Mouse (Mus musculus) cerebellum, adult 2 months (tissue): ENCODE results near the gene Npb. TPM values are rescaled to one million over a fixed set of nuclear protein-coding genes. Genes with fewer than 3 reads are reported as not detected.
A peak's percentile ranks its signal among the peaks of the same experiment; 100 is the strongest.

Experiments used
- DNase-seq, 2 experiments: peaks; one replicate each; pipeline ENCODE4 v3.0.0; 2021
- H3K27ac ChIP-seq: fragments of 200-500 bp; 2 replicates; pipeline ENCODE4 v1.5.1; 2012; ENCODE audit warnings: low read length, control low read depth, inconsistent platforms; ENCODE audit not compliant: insufficient read depth
- H3K27me3 ChIP-seq: fragments of 200-500 bp; 2 replicates; pipeline ENCODE4 v1.6.1; 2012; ENCODE audit warnings: inconsistent platforms, mild to moderate bottlenecking, low read length, moderate library complexity; ENCODE audit not compliant: control insufficient read depth, insufficient read depth
- H3K4me1 ChIP-seq: fragments of 200-500 bp; 2 replicates; pipeline ENCODE4 v1.6.1; 2011; ENCODE audit warnings: low read length; ENCODE audit not compliant: control insufficient read depth, insufficient read depth
- H3K4me3 ChIP-seq: fragments of 200-500 bp; replicated peaks from 2 replicates; pipeline ENCODE3; 2011; ENCODE audit warnings: mild to moderate bottlenecking, low read depth, low read length, control low read depth; ENCODE audit not compliant: insufficient read depth
- CTCF ChIP-seq: fragments of 200-500 bp; IDR thresholded peaks from 2 replicates; pipeline ENCODE4 v1.5.1; 2011; ENCODE audit warnings: low read depth, mild to moderate bottlenecking, control low read depth, low read length, moderate library complexity, borderline replicate concordance; ENCODE audit not compliant: insufficient read depth
- POLR2A ChIP-seq: fragments of 200-500 bp; IDR thresholded peaks from 2 replicates; pipeline ENCODE4 v1.6.1; 2011; ENCODE audit warnings: low read length, control low read depth, borderline replicate concordance; ENCODE audit not compliant: insufficient read depth
- WGBS: fragments of 180-500 bp; shearing (Covaris S2); methylation state at CpG from one replicate; pipeline ENCODE4 v1.1.7; 2018; 5-methylcytosine and 5-hydroxymethylcytosine counted together
- polyA plus RNA-seq: library from polyadenylated mRNA; depleted of rRNA; stranded (reverse); fragments of >200 nt; gene quantifications from 2 replicates; pipeline ENCODE4 v1.2.3, GENCODE M21; 2012

The Npb gene
- polyA plus RNA-seq, 1 experiment = 5.6 TPM

DNA sequence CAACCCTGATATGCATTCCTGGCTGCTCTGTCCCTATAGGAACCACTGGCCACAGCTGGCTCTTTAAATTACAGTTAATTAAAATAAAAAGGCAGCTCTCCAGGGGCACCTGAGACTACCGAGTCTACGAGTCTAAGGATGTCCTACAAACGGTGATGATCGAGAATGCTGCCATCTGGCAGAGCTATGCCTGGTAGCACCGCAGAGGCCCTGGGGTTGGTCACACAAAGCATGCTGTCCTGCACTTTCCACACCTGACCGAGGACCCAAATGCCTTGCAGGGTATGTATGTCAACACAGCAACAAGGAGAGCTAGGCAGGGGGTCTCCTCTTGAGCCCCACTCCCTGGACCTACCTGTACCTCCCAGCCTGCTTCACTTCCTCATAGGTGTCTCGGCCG is 5.7 kb downstream of the Npb start:
- no peak overlapping the region for H3K4me3 ChIP-seq
- peak in 1 of 2 experiments; percentile 44 for DNase-seq
- no peak for TF ChIP-seq CTCF
- no peak for TF ChIP-seq POLR2A
- H3K27ac ChIP-seq = peak overlapping the region; percentile 44; the same call in 1 of the 2 replicates
- no peaks in the 10 kb centered on the region for H3K27me3 ChIP-seq
- peaks cover 32% of the 10 kb centered on the region for H3K4me1 ChIP-seq
- WGBS = 19% methylated on average over 8 of the region's 8 CpGs

DNA sequence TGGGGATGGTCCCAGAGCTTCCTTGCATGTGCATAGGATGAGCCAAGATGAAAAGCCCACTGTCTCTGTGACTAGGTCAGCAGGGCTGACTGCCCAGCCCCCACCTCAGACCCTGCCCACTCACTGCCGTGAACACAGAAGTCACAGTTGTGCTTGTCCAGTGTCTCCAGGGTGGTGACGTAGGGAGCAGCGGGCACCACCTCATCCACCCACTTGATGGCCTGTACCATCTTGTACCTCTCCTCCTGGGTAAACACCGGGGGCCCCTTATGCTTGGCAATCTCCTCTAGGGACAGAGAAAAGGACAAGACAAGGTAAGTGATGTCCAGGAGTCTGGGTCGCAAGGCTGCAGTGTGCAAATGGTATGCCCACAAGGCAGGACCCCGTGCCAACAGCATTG is 6.9 kb downstream of the Npb start:
- Histone ChIP-seq H3K27ac (no peak overlapping the region), H3K4me1 (peaks cover 29% of the 10 kb centered on the region), H3K27me3 (no peaks in the 10 kb centered on the region), H3K4me3 (no peak overlapping the region)
- WGBS = 71% methylated on average over 6 of the region's 6 CpGs
- TF ChIP-seq POLR2A = no peak
- no peak for TF ChIP-seq CTCF
- DNase-seq = peak in 1 of 2 experiments; percentile 30

DNA sequence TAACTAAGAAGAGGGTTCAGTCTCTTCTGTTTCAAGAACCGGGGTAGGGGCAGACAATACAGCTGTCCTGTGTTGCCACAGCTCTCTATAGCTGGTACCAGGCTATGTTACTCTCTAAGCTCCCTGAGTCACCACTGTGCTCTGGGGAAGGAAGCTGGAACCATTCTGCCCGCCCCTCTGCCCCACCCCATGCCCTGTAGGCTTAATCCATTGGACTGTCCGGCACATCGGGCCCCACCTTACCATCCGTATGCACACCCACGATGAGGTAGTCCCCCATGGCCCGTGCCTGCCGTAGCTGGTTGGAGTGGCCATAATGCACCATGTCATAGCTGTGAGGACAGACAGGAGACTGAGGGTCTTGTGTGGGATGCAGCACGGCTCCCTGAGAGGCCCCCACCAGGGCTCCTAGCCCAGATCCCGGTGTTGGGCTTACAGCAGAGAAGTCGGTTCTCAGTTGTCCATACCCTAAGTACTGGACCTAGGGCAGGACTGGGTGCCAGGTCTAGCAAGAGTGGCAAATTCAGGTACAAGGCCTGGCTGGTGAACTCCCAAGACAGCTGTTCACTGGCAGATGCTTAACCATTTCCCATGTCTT is 7.4 kb downstream of the Npb start:
- H3K4me3 ChIP-seq = peak overlapping the region; percentile 27
- no peaks in the 10 kb centered on the region for H3K27me3 ChIP-seq
- 74% methylated on average over 11 of the region's 11 CpGs for WGBS
- no peak for TF ChIP-seq POLR2A
- TF ChIP-seq CTCF = no peak
- peak in 1 of 2 experiments; percentile 15 for DNase-seq
- no peak overlapping the region for H3K27ac ChIP-seq
- H3K4me1 ChIP-seq = peaks cover 29% of the 10 kb centered on the region

DNA sequence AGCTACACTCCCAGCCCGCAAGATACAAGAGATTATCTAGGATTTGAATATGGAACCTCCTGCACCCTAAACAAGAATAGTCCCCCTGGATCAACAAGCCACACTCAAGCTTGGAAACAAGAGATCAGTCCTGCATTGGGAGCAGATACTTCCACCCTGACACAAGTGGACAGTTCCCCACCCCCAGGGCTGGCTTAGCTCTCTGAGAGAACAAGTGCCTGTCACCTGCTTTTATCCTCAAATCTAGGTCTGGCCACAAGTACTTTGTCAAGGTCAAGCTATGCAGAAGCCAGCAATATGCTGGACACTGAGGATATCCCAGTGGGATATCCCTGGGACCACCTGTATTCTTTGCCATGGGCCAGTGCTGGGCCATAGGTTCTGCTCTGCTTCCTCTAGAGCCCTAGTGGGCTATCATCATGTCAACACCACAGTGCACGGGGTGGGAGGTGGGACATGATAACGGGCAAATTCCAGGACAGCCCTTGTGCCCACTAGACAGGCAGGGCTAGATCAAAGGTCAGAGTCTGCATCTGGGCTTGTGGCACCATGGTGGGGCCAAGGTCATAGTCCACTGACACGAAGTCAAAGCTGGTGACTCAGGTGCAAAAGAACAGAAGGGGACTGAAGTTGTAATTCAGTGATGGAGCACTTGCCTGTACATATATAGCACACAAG is 8.5 kb downstream of the Npb start:
- peak overlapping the region; percentile 80; the same call in 1 of the 2 replicates for H3K27ac ChIP-seq
- 18% methylated on average over 4 of the region's 4 CpGs for WGBS
- H3K4me1 ChIP-seq = peaks cover 29% of the 10 kb centered on the region
- H3K4me3 ChIP-seq = peak overlapping the region; percentile 73
- H3K27me3 ChIP-seq = no peaks in the 10 kb centered on the region
- peak in 1 of 2 experiments; percentile 33 for DNase-seq
- TF ChIP-seq POLR2A (no peak), CTCF (no peak)

DNA sequence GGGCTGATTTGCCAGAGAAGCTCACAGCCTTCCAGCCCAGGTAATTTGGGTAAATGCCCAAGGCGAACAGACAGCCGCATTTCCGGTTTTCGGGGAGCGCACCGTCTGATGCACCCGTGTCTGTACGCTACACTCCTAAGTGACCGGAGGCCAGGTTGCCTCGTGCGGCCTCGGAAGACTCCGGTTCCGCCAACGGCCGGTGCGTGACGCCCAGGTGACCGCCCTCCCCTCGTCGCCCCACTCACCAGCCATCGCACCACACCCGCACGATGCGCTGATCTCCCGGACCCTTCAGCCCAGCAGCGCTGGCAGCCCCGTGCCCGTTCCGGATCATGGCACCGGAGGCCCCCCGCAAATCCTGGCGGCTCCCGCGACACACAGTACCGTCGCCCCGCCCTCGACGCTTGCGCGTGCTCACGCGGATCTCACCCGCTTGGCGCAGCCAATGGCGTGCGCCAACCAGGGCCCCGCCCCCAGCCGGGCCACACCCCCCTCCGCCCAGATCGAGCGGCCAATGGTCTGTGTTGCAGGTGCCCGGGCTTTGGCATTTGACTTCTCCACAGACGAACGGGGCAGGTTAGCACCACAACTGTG is 9.3 kb downstream of the Npb start, which contains the start of gene Pcyt2:
Gene Pcyt2 (minus strand): TSS at position 418 of the 594 bp plus-strand sequence.
- Histone ChIP-seq H3K27ac (peak within 1 kb of the TSS; percentile 80), H3K27me3 (no peaks in the 10 kb centered on the region), H3K4me3 (peak within 1 kb of the TSS; percentile 73), H3K4me1 (peaks cover 29% of the 10 kb centered on the region)
- WGBS = under 1% methylated on average over 56 of the region's 56 CpGs
- TF ChIP-seq CTCF (no peak), POLR2A (peak; percentile 89)
- DNase-seq = peak; percentile 94 to 95

DNA sequence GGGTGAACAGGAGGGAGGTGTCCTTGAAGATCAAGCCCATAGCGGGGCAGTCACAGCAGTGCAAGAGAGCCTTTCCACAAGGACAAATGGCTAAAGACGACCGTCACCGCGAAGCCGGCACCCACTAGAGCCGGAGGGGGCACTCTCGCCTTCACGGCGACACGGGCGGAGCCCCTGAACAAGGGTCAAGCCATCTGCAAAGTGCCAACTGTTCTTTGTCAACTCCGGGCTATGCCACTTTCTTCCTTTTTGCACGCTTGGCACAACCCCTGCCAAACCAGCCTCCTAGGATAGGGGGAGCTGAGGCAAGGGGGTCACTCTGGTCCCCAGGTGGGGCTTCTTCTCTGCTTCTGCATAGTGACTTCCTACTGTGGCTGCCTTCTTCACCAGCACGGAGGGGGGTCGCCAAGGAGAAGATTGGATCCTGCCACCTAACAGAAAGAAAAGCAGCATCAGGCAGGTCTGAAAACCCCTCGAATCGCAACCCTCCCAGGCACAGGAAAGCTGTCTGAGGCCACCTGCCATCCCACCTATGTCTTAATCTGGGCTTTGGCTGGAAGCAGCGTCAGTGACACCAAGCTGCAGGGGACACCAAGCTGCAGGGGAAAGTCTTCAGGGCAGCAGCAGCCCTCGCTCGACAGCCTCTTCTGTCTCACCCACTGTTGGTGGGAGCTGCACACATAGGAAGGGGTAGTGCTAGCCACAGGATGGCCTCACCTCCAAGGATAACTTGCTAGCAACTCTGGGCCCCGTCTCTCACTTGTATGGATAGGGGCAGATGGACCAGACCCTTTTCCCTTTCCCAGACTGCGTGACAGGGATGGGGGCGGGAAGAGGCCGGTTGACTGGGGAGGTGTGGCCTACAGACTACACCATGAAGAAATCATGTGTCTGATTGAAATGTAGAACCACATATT is 10.6 kb downstream of the Npb start:
- Histone ChIP-seq H3K27me3 (no peaks in the 10 kb centered on the region), H3K4me1 (peaks cover 19% of the 10 kb centered on the region), H3K27ac (no peak overlapping the region), H3K4me3 (no peak overlapping the region)
- peak in 1 of 2 experiments; percentile 27 for DNase-seq
- TF ChIP-seq CTCF = no peak
- WGBS = 89% methylated on average over 25 of the region's 25 CpGs

DNA sequence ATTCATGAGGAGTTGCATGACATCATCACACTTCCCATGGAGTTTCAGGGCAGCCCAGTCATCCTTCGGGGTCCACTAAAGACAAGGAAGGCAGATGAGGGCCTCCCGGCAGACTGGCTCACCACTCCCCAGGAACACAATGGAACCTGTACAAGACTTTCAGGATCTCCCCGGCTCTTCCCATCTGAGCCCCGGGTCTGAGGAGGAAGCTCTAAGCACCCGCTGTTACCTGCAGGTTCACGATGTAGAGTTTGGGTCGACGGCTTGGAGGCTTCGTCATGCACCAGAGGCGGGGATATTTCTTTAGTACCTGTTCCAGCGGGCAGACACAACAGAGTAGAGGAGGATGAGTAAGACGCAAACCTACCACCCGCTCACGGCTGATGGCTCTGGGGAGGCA is 11.9 kb downstream of the Npb start:
- H3K27ac ChIP-seq = no peak overlapping the region
- no peaks in the 10 kb centered on the region for H3K27me3 ChIP-seq
- H3K4me1 ChIP-seq = peaks cover 15% of the 10 kb centered on the region
- WGBS = 91% methylated on average over 14 of the region's 14 CpGs
- DNase-seq = no peak
- H3K4me3 ChIP-seq = no peak overlapping the region
- TF ChIP-seq CTCF = no peak
- no peak for TF ChIP-seq POLR2A
